Mouse (Mus musculus) left cerebral cortex, adult 8-10 months (tissue): ENCODE data around the gene Zfp706. TPM values are rescaled to one million over a fixed set of nuclear protein-coding genes. Genes with fewer than 3 reads are reported as not detected.
"Not testable (repeated sequence)": the region's sequence is repeated elsewhere in the genome, so short reads cannot be mapped to it uniquely, and the experiment has no call there.

Source experiments
- DNase-seq, 2 experiments: peaks; one replicate each; pipeline ENCODE4 v3.0.0; 2022; ENCODE audit warnings: low spot score in 2 of 2
- total RNA-seq, 4 experiments: library from RNA; stranded (reverse); gene quantifications; 2 replicates each; pipeline ENCODE4 v1.2.4; 2022

The Zfp706 gene
- total RNA-seq, 4 experiments from 2014 or later: 193 to 250 (median 224) TPM

- no peak for DNase-seq
These were observed 3.7 kb upstream of the Zfp706 start for GRCm38 (mm10) chr15:37011316-37011715.

GRCm38 (mm10) chr15:37008546-37008945, 973 bp upstream of the Zfp706 start:
- DNase-seq: no peak

DNA sequence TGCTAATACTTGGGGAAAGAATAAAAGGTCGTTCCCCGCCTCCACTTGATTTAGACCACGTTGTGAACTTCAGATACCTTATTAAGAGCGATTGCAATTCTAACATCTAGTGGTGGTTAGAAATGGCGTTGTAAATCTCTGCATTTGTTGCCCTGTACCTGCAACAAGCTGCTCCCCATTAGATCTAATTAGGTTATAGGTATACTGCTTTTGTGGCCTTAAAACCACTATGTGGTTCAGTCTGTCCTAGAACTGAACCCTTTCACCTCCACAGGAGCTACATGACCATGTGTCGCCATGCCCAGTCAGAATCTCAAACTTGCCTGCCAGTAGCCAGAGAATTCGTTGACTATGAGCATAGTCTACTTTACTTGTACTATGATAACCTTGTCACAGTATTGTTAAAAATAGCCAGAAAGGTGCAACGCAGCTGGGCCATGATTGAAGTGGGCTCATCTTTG, 416 bp upstream of the Zfp706 start:
- no peak for DNase-seq

DNA sequence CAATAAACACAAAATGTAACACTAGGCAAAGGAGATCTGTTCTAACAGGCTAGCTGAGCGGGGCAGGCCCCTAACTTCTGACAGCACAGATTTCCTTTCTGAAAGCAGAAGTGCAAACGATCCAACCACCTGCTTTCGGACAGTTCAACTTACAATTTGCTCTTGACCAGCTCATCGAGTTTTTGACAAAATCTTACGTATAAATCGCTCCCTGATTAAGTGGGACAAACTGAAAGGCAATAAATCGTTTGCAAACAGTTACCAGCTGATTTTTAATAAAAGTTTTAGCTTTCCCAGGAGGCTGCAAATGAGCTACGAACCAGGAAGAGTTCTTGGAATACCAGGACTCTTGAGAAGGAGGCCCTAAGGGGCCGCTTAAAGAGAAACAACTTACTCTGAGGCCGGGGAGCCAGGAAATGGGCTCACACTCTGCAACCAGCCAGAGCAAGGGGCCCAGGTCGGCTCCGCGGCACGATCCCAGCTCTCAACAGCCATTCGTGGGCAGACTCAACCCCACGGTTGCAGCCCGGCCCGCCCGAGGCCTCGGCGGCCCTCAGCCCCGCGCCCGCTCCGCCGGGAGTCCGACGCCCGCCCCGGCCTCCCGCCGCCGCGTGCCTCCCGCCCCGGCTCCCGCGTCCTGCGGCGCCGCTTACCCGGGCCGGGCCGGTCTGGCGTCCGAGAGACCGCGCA, 953 bp downstream of the Zfp706 start:
- DNase-seq: no peak

DNA sequence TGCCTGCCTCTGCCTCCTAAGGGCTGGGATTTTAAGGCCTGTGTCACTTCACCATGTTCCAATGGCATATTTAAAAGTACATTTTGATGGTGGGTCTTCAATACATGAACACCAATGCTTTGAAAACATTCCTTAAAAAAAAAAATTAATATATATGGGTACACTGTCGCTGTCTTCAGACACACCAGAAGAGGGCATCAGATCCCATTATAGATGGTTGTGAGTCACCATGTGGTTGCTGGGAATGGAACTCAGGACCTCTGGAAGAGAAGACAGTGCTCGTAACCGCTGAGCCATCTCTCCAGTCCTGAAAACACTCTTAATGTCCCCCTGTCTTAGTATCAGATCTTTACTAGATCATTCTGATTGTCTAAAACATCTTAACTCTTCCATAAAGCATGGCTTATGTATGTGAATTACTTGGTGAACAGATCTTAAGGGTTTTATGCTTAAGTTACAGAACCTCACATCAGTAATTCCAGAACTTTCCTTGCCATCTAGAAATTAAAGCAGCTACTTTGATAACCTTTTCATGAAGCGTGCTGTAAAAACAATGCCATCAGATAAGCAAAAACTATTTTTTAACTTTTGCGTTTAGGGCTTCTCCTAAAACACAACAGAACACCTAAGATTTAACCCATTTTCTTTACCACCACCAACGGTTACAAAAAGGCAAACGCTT, 1.6 kb downstream of the Zfp706 start:
- no peak for DNase-seq

GRCm38 (mm10) chr15:37004858-37005257, 2.7 kb downstream of the Zfp706 start:
- DNase-seq: no peak

GRCm38 (mm10) chr15:37002276-37002675, 5.3 kb downstream of the Zfp706 start:
- no peak for DNase-seq

DNA sequence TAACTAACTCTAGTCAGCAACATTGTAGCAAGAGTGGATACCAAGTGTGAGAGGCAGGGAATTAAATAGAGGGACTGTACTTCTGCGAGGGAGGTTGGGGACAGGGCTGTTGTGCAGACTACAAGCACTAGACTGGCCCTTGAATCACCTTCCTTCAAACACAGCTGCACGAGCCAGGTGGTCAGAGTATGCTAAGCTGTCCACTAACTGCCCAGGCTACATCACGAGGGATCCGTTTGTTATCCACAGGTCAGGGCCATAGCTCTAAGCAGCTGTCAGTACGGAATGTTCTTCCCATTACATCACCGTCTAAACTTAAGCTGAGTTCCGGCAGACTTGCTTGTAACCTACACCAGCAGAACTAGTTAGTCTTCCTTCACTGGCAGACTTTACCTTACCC, 8.0 kb downstream of the Zfp706 start:
- DNase-seq: not testable (repeated sequence)

DNA sequence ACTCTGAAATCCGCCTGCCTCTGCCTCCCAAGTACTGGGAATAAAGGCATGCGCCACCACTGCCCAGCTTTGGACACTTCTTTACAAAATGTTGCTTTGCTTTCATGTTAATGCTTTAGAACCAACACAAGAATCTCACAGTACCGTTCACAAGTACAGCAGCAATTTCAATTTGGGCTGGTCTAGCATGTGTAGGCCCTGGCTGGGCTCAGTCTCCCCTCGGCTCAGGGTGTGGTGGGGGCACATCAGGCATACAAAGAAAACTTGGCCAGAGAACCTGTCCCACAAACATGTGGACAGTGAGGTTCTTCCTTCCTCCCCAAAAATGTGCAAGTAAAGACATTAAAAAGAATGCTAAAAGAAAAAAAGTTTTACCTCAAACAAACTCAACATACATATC, 12.4 kb downstream of the Zfp706 start:
- no peak for DNase-seq

DNA sequence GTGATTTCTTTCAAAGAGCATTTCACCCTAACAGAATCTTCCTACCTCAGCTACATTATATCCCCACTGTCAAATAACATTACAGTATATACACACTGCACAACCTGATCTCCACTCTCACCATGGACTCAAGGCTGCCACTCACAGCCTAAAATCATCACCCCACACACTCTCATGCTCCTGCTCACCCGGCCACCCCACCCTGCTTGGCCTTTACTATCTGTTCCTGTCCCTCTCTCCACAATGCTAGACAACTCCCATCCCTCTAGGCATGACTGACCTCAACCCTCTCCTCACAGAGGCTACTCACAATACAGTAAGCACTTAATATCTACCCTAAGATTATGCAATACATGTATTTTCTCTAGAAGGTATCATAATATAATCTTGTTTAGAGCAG, 12.9 kb downstream of the Zfp706 start:
- no peak for DNase-seq

- DNase-seq: no peak
These were observed 14.0 kb downstream of the Zfp706 start for GRCm38 (mm10) chr15:36993435-36994178.

DNA sequence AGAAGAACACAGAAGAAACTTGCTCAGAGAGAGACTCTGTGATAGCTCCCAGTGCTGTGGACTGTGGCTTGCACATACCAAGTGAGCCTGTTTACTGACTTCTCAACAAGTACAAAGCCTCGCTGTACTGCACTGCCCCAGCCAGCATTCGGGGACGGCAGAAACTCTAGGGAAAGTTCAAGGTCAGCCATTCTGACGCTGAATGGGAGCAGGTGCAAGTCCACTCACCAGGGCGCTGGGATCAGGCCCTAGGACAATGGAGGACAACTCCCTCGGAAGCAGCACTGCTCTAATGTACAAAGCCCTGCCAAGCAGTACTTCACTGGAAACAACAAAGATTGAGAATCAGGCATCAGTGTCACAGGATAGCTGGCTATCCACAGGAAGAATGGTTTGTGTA, 16.2 kb downstream of the Zfp706 start:
- DNase-seq: no peak

GRCm38 (mm10) chr15:36989922-36990321, 17.7 kb downstream of the Zfp706 start:
- DNase-seq: no peak

GRCm38 (mm10) chr15:36988718-36989115, 18.9 kb downstream of the Zfp706 start:
- no peak for DNase-seq

DNA sequence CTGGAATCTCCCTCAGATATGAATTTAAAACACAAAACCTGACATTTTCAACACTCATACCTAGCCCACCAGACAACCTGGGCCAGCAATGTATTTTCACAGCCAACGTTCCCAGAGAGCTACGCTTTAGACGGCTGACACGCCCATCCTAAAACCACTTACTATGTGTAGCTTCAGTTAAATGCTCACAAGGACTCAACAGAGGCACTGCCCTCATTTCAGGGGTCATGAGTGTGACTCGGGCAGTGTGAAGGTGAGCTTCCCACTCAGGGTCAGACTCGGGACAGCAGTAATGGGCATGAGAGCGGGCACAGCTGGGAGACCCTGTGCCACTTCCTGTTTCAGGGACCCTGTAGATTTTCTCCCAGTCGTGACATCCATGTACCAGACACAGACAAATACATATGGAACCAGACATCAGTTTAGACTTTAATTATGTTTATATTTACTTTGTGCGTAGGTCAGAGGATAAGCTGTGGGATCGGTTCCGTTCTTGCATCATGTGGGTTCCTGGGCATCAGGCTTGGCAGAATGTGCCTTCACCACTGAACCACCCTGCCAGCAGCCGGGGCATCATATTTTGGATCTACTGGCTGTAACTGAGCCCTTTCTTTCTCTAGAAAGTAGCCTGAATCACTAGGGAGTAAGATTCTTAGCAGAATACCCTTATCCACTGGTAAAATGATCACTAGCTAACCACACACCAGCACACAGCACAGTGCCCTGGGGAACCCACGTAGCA, 19.4 kb downstream of the Zfp706 start:
- no peak for DNase-seq

DNA sequence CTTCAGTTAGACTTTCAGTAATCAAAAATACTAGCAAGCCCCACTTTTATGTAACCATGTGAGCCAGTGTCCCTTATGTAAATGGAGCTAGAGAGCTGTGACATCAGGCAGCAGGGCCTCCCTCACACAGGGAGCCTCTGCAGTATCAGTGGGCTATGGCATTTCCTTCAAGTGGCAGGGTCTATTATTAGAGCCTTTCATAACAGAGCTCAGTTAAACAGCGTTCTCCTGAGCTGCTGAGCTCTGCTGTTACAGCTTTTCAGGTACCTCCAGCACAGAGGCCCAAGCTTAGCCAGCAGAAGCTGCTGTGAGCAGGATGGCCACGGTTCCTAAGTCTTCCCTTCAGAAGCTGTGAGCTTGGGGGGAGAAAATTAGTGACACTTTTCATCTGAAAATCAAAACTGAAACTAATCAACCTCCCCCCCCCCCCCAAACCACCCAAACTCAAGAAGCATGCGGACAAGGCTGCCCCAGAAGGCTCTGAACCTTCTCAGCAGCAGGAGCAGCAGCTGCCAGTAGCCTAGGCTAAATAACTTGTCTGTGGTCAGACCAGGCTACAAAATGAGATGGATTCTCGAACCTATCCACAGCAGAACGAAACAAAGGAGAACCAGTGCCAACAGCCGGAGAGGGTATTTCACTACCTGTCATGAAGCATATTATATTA, 20.2 kb downstream of the Zfp706 start:
- peak in 1 of 2 experiments; percentile 78 for DNase-seq

GRCm38 (mm10) chr15:36985567-36985925, 22.0 kb downstream of the Zfp706 start:
- no peak for DNase-seq

DNA sequence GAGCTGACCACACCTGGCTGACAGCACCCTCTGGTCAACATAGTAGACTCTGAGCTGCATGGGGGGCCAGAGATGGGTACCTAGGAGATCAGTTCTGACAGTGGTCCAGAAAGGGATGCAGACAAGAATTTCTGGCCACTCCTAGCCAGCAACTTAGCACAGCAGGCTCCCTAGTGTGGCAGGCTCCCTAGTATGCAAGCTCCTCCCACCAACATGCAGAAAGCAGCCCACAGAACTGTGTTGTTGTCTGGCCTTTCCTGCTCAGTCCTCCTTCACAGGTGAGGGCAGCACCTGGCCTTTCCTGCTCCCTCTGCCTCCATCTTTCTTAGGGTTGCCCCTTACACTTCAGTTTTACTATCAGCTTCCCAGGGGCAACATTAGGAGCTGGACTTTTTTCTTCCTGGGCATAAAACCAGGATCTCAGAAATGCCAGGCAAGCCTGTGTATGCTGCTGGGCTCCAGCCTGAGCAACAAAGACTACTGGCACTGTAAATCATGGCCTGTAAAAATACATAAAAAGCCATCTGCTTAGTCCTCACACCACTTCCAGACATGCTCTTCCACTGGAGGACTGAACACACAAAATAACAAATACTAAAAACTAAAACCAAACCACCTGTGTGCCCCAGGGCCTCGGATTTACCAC, 22.5 kb downstream of the Zfp706 start:
- DNase-seq: no peak

- DNase-seq: no peak
These were observed 24.1 kb downstream of the Zfp706 start for GRCm38 (mm10) chr15:36983455-36983854.

- DNase-seq: no peak
These were observed 27.3 kb downstream of the Zfp706 start for GRCm38 (mm10) chr15:36980238-36980637.
